Mouse (Mus musculus) CH12.LX (cell line): ENCODE measurements around the gene Prkce. TPM values are rescaled to one million over a fixed set of nuclear protein-coding genes. Genes with fewer than 3 reads are reported as not detected.

Experiments
- DNase-seq: peaks from one replicate; pipeline ENCODE4 v3.0.0-alpha.2; 2013; ENCODE audit errors: extremely low read depth
- H3K27ac ChIP-seq: 2 replicates; pipeline ENCODE4 v1.5.1; 2012; ENCODE audit warnings: low read depth, mild to moderate bottlenecking, control low read depth, moderate library complexity; ENCODE audit not compliant: insufficient read depth
- H3K27me3 ChIP-seq: replicated peaks from 2 replicates; pipeline ENCODE3; 2012; ENCODE audit warnings: inconsistent platforms
- H3K36me3 ChIP-seq, 2 experiments: replicated peaks in 1 of 2; 2 replicates each; pipeline versions ENCODE3 to v1.6.1; 2012; ENCODE audit warnings: inconsistent platforms in 1 of 2, low read length in 1 of 2, mild to moderate bottlenecking in 1 of 2, mixed read lengths in 1 of 2, moderate library complexity in 1 of 2; ENCODE audit not compliant: control insufficient read depth in 1 of 2, insufficient read depth in 1 of 2
- H3K4me1 ChIP-seq, 2 experiments: 2 replicates each; pipeline ENCODE4 v1.6.1; 2012; ENCODE audit warnings: inconsistent platforms in 1 of 2, moderate library complexity in 1 of 2; ENCODE audit not compliant: insufficient read depth in 2 of 2, control insufficient read depth in 1 of 2
- H3K4me2 ChIP-seq: 2 replicates; pipeline ENCODE4 v1.6.1; 2012; ENCODE audit warnings: low read depth, mild to moderate bottlenecking, control low read depth; ENCODE audit not compliant: poor library complexity, insufficient read depth, severe bottlenecking
- H3K4me3 ChIP-seq, 3 experiments: fragments of 150-350 bp in 1 of 3; sonication (generic) in 1 of 3; replicated peaks in 1 of 3; 2 replicates each; pipeline versions ENCODE3 to v1.5.1; 2011 to 2012; ENCODE audit warnings: low read depth in 2 of 3, low read length in 2 of 3, mild to moderate bottlenecking in 2 of 3, moderate library complexity in 2 of 3, control low read depth in 1 of 3, improper control_type of control experiment in 1 of 3, inconsistent platforms in 1 of 3, mixed read lengths in 1 of 3; ENCODE audit not compliant: poor library complexity in 1 of 3
- H3K79me2 ChIP-seq: replicated peaks from 2 replicates; pipeline ENCODE4 v1.6.1; 2012; ENCODE audit warnings: mild to moderate bottlenecking, moderate library complexity; ENCODE audit not compliant: control insufficient read depth, poor library complexity, insufficient read depth, severe bottlenecking; ENCODE audit errors: extremely low read depth
- H3K9ac ChIP-seq: 2 replicates; pipeline ENCODE4 v1.6.1; 2012; ENCODE audit warnings: low read depth, mild to moderate bottlenecking, control low read depth, moderate library complexity; ENCODE audit not compliant: insufficient read depth
- H3K9me3 ChIP-seq: replicated peaks from 2 replicates; pipeline ENCODE3; 2012; ENCODE audit warnings: low read length, inconsistent platforms, mixed read lengths
- BHLHE40 ChIP-seq: IDR thresholded peaks from 2 replicates; pipeline ENCODE4 v1.6.1; 2011; ENCODE audit warnings: mild to moderate bottlenecking, low read depth, low read length, improper control_type of control experiment
- CHD2 ChIP-seq: IDR thresholded peaks from 2 replicates; pipeline ENCODE4 v1.6.1; 2011; ENCODE audit warnings: low read length, improper control_type of control experiment
- CTCF ChIP-seq, 2 experiments: IDR thresholded peaks in 1 of 2; conservative IDR thresholded peaks in 1 of 2; 2 replicates each; pipeline ENCODE4 v1.5.1; 2011 to 2012; ENCODE audit warnings: low read depth in 2 of 2, low read length in 2 of 2, improper control_type of control experiment in 1 of 2, inconsistent platforms in 1 of 2, mild to moderate bottlenecking in 1 of 2, moderate library complexity in 1 of 2
- E2F4 ChIP-seq: IDR thresholded peaks from 2 replicates; pipeline ENCODE4 v1.6.1; 2011; ENCODE audit warnings: low read depth, low read length, improper control_type of control experiment; ENCODE audit not compliant: insufficient replicate concordance
- ELF1 ChIP-seq: IDR thresholded peaks from 2 replicates; pipeline ENCODE4 v1.6.1; 2014; ENCODE audit warnings: low read depth, mild to moderate bottlenecking, inconsistent platforms, low read length, improper control_type of control experiment
- EP300 ChIP-seq: IDR thresholded peaks from 2 replicates; pipeline ENCODE4 v1.6.1; 2011; ENCODE audit warnings: low read length, improper control_type of control experiment
- HCFC1 ChIP-seq: IDR thresholded peaks from 2 replicates; pipeline ENCODE4 v1.6.1; 2012; ENCODE audit warnings: low read depth, mild to moderate bottlenecking, inconsistent platforms, low read length, improper control_type of control experiment
- IRF4 ChIP-seq: IDR thresholded peaks from 2 replicates; pipeline ENCODE4 v1.6.1; 2014; ENCODE audit warnings: low read depth, mild to moderate bottlenecking, inconsistent platforms, low read length, improper control_type of control experiment
- JUN ChIP-seq: IDR thresholded peaks from 2 replicates; pipeline ENCODE4 v1.6.1; 2011; ENCODE audit warnings: low read depth, mild to moderate bottlenecking, low read length, improper control_type of control experiment, moderate library complexity; ENCODE audit not compliant: insufficient read depth
- JUND ChIP-seq: conservative IDR thresholded peaks from 2 replicates; pipeline ENCODE4 v1.6.1; 2011; ENCODE audit warnings: low read depth, low read length, improper control_type of control experiment
- KAT2A ChIP-seq: IDR thresholded peaks from 2 replicates; pipeline ENCODE4 v1.6.1; 2012; ENCODE audit warnings: low read length, improper control_type of control experiment, inconsistent platforms; ENCODE audit not compliant: insufficient replicate concordance
- MAFK ChIP-seq: IDR thresholded peaks from 2 replicates; pipeline ENCODE4 v1.6.1; 2011; ENCODE audit warnings: low read length, improper control_type of control experiment; ENCODE audit not compliant: insufficient replicate concordance
- MAX ChIP-seq: IDR thresholded peaks from 2 replicates; pipeline ENCODE4 v1.6.1; 2011; ENCODE audit warnings: low read length, improper control_type of control experiment
- MAZ ChIP-seq: IDR thresholded peaks from 2 replicates; pipeline ENCODE4 v1.6.1; 2012; ENCODE audit warnings: low read depth, mild to moderate bottlenecking, inconsistent platforms, low read length, improper control_type of control experiment, moderate library complexity
- MEF2A ChIP-seq: IDR thresholded peaks from 2 replicates; pipeline ENCODE4 v1.6.1; 2014; ENCODE audit warnings: low read depth, mild to moderate bottlenecking, inconsistent platforms, low read length, improper control_type of control experiment, borderline replicate concordance
- MXI1 ChIP-seq: IDR thresholded peaks from 2 replicates; pipeline ENCODE4 v1.6.1; 2011; ENCODE audit warnings: mild to moderate bottlenecking, low read depth, low read length, improper control_type of control experiment
- MYC ChIP-seq: IDR thresholded peaks from 2 replicates; pipeline ENCODE4 v1.6.1; 2011; ENCODE audit warnings: low read depth, mild to moderate bottlenecking, improper control_type of control experiment, low read length
- NELFE ChIP-seq: IDR thresholded peaks from 2 replicates; pipeline ENCODE4 v1.6.1; 2011; ENCODE audit warnings: low read depth, low read length, improper control_type of control experiment
- PAX5 ChIP-seq: IDR thresholded peaks from 2 replicates; pipeline ENCODE4 v1.6.1; 2012; ENCODE audit warnings: low read length, inconsistent platforms, mixed read lengths
- POLR2AphosphoS2 ChIP-seq: IDR thresholded peaks from 2 replicates; pipeline ENCODE4 v1.6.1; 2011; ENCODE audit warnings: low read depth, low read length, improper control_type of control experiment
- RCOR1 ChIP-seq: conservative IDR thresholded peaks from 2 replicates; pipeline ENCODE4 v1.6.1; 2012; ENCODE audit warnings: low read depth, mild to moderate bottlenecking, inconsistent platforms, low read length, improper control_type of control experiment
- SMC3 ChIP-seq: IDR thresholded peaks from 2 replicates; pipeline ENCODE4 v1.6.1; 2011; ENCODE audit warnings: low read depth, low read length, improper control_type of control experiment
- TBP ChIP-seq: conservative IDR thresholded peaks from 2 replicates; pipeline ENCODE4 v1.6.1; 2011; ENCODE audit warnings: low read depth, low read length, improper control_type of control experiment
- TCF12 ChIP-seq: IDR thresholded peaks from 2 replicates; pipeline ENCODE4 v1.6.1; 2014; ENCODE audit warnings: low read depth, mild to moderate bottlenecking, inconsistent platforms, low read length, improper control_type of control experiment
- USF1 ChIP-seq: IDR thresholded peaks from 2 replicates; pipeline ENCODE4 v1.6.1; 2014; ENCODE audit warnings: low read depth, mild to moderate bottlenecking, inconsistent platforms, low read length, improper control_type of control experiment
- USF2 ChIP-seq: conservative IDR thresholded peaks from 2 replicates; pipeline ENCODE4 v1.6.1; 2011; ENCODE audit warnings: low read depth, low read length, improper control_type of control experiment
- ZC3H11A ChIP-seq: IDR thresholded peaks from 2 replicates; pipeline ENCODE4 v1.6.1; 2012; ENCODE audit warnings: low read depth, mild to moderate bottlenecking, inconsistent platforms, low read length, improper control_type of control experiment
- ZMIZ1 ChIP-seq: IDR thresholded peaks from 2 replicates; pipeline ENCODE4 v1.6.1; 2012; ENCODE audit warnings: low read depth, mild to moderate bottlenecking, inconsistent platforms, low read length, improper control_type of control experiment
- dilution Hi-C: fragments of 300-500 bp; cut with MboI; formaldehyde crosslinking; loops from 2 replicates; pipeline ENCODE4 v1.14.3; 2020; ENCODE audit warnings: low sequenced_read_pairs; ENCODE audit not compliant: extremely low pct_unique_long_range_greater_than_20kb, extremely low pct_ligation_motif_present
- in situ Hi-C: fragments of 300-500 bp; cut with MboI; formaldehyde crosslinking; loops from 3 replicates; pipeline ENCODE4 v1.14.3; 2019; ENCODE audit warnings: low sequenced_read_pairs, low pct_ligation_motif_present, low pct_unique_long_range_greater_than_20kb, mixed read lengths
- polyA plus RNA-seq: library from polyadenylated mRNA; unstranded; fragments of >175 nt; gene quantifications from 2 replicates; pipeline ENCODE4 v1.2.1, GENCODE M21; 2012; ENCODE audit warnings: low read depth; ENCODE audit not compliant: insufficient read length
- total RNA-seq, 2 experiments: library from RNA; depleted of rRNA; stranded (reverse); fragments of 300-350 nt in 1 of 2; fragments of >200 nt in 1 of 2; gene quantifications; 2 replicates each; pipeline ENCODE4 v1.2.3; 2012 to 2014

Prkce gene
- total and polyA plus RNA-seq, 3 experiments: 4.1 to 13.2 (median 11.4) TPM

DNA sequence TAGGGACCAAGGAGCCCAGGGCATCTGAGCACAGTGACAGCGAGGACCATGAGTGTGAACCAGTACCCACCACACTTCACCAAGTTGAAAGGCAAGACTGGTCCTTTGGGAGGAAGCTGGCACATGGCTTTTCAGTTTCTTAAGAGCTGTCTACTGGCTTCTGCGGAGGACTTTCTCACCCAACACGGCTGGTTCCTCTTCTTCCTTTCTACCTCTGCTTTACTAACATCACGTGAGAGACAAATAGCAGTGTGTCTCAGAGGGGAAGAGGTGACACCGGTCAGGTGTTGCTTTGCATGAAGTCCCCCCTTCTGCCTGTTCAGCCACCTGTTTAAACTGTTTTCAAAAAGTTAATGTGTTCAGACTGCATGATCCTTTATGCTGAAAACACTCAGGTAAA lies 359.7 kb downstream of the Prkce start:
- no peak overlapping the region for H3K4me3 ChIP-seq
- H3K79me2 ChIP-seq: no peaks in the 10 kb centered on the region; the same call in 1 of the 2 replicates
- no peak overlapping the region for H3K9ac ChIP-seq
- H3K9me3 ChIP-seq: no peaks in the 10 kb centered on the region
- H3K27me3 ChIP-seq: no peaks in the 10 kb centered on the region
- in situ Hi-C loops: no loop called here
- TF ChIP-seq ZMIZ1 (no peak), MAZ (no peak), POLR2AphosphoS2 (no peak), MAX (peak; percentile 69), JUND (no peak), MYC (peak; percentile 48; the same call in 1 of the 2 replicates), TBP (no peak), KAT2A (no peak), USF1 (no peak), BHLHE40 (peak; percentile 93), HCFC1 (no peak), ELF1 (peak; percentile 29; the same call in 1 of the 2 replicates), MEF2A (peak; percentile 14; the same call in 1 of the 2 replicates), E2F4 (no peak), SMC3 (no peak), MAFK (no peak), TCF12 (peak; percentile 58; the same call in 1 of the 2 replicates), EP300 (peak; percentile 34; the same call in 1 of the 2 replicates), RCOR1 (peak; percentile 58; the same call in 1 of the 2 replicates), CHD2 (no peak), NELFE (no peak)
- peaks cover 0 to 45% of the 10 kb centered on the region in 2 experiments for H3K36me3 ChIP-seq
- H3K4me1 ChIP-seq: peaks cover 6 to 49% of the 10 kb centered on the region in 2 experiments
- H3K4me2 ChIP-seq: no peak overlapping the region
- dilution Hi-C loops: no loop called here
- no peak overlapping the region for H3K27ac ChIP-seq
- DNase-seq: peak; percentile 51

GRCm38 (mm10) chr17:86529003-86529402 lies 361.4 kb downstream of the Prkce start:
- H3K4me1 ChIP-seq: peaks cover 6 to 59% of the 10 kb centered on the region in 2 experiments
- H3K36me3 ChIP-seq: peaks cover 0 to 41% of the 10 kb centered on the region in 2 experiments
- dilution Hi-C loops (no loop called here), in situ Hi-C loops (no loop called here)
- H3K4me2 ChIP-seq: no peak overlapping the region
- TF ChIP-seq MEF2A: no peak
- no peak for TF ChIP-seq MAFK
- no peak for TF ChIP-seq CHD2
- TF ChIP-seq MAZ: no peak
- no peak for TF ChIP-seq MXI1
- TF ChIP-seq HCFC1: no peak
- TF ChIP-seq PAX5: no peak
- TF ChIP-seq ZMIZ1: no peak
- no peak for TF ChIP-seq ELF1
- TF ChIP-seq TBP: no peak
- TF ChIP-seq JUN: no peak
- TF ChIP-seq IRF4: no peak
- TF ChIP-seq USF2: no peak
- no peak for TF ChIP-seq BHLHE40
- TF ChIP-seq CTCF (conservative IDR thresholded peaks at IDR 0.05 in 1 of 2, IDR thresholded peaks at IDR 0.05 in 1 of 2; ENCODE audit: low read depth in 2 of 2, low read length in 2 of 2): no peak
- TF ChIP-seq ZC3H11A: no peak
- no peak for TF ChIP-seq SMC3
- TF ChIP-seq USF1: no peak
- no peak for TF ChIP-seq EP300
- TF ChIP-seq MAX: no peak
- H3K27ac ChIP-seq: no peak overlapping the region
- no peaks in the 10 kb centered on the region for H3K27me3 ChIP-seq
- no peak for DNase-seq
- H3K9ac ChIP-seq: no peak overlapping the region
- no peak overlapping the region for H3K4me3 ChIP-seq
- H3K79me2 ChIP-seq: no peaks in the 10 kb centered on the region; the same call in 1 of the 2 replicates
- no peaks in the 10 kb centered on the region for H3K9me3 ChIP-seq
